Mouse (Mus musculus) forebrain, embryonic 11.5 days (tissue): ENCODE data around the gene Gm5150. TPM values are rescaled to one million over a fixed set of nuclear protein-coding genes. Genes with fewer than 3 reads are reported as not detected.
"Not testable (repeated sequence)": the region's sequence is repeated elsewhere in the genome, so short reads cannot be mapped to it uniquely, and the experiment has no call there.

Experiments
- ATAC-seq: fragments of 200-750 bp; cut with Nextera tagmentation; replicated peaks from 2 replicates; pipeline ENCODE4 v1.8.0; 2017; ENCODE audit warnings: moderate TSS enrichment; ENCODE audit not compliant: low FRiP score
- DNase-seq: peaks from one replicate; pipeline ENCODE4 v3.0.0-alpha.2; 2017; ENCODE audit warnings: low spot score
- H3K27ac ChIP-seq: fragments of 300-500 bp; sonication (generic); 2 replicates; pipeline ENCODE4 v1.5.1; 2014; ENCODE audit warnings: low read depth, low read length
- H3K27me3 ChIP-seq: fragments of 300-500 bp; sonication (generic); 2 replicates; pipeline ENCODE4 v1.6.1; 2014; ENCODE audit warnings: mild to moderate bottlenecking, low read length, mixed read lengths; ENCODE audit not compliant: control insufficient read depth, insufficient read depth
- H3K36me3 ChIP-seq: fragments of 300-500 bp; sonication (generic); 2 replicates; pipeline ENCODE4 v1.6.1; 2014; ENCODE audit warnings: mild to moderate bottlenecking, low read length, moderate library complexity, mixed read lengths; ENCODE audit not compliant: control insufficient read depth, insufficient read depth
- H3K4me1 ChIP-seq: fragments of 300-500 bp; sonication (generic); replicated peaks from 2 replicates; pipeline ENCODE4 v1.6.1; 2014; ENCODE audit warnings: low read length, mixed read lengths; ENCODE audit not compliant: control insufficient read depth, insufficient read depth
- H3K4me2 ChIP-seq: fragments of 300-500 bp; sonication (generic); 2 replicates; pipeline ENCODE4 v1.6.1; 2014; ENCODE audit warnings: low read depth, mild to moderate bottlenecking, low read length, moderate library complexity, mixed read lengths; ENCODE audit not compliant: severe bottlenecking
- H3K4me3 ChIP-seq: fragments of 300-500 bp; sonication (generic); 2 replicates; pipeline ENCODE4 v1.5.1; 2014; ENCODE audit warnings: low read depth, low read length
- H3K9ac ChIP-seq: fragments of 300-500 bp; sonication (generic); 2 replicates; pipeline ENCODE4 v1.6.1; 2014; ENCODE audit warnings: low read length
- H3K9me3 ChIP-seq: fragments of 300-500 bp; sonication (generic); 2 replicates; pipeline ENCODE4 v1.6.1; 2016; ENCODE audit warnings: low read length, mixed read lengths; ENCODE audit not compliant: control insufficient read depth
- WGBS: fragments of 180-500 bp; shearing (Covaris S2); extraction: QIAGEN DNeasy Blood & Tissue Kit; methylation state at CpG from one replicate; pipeline ENCODE4 v1.1.7; 2014; 5-methylcytosine and 5-hydroxymethylcytosine counted together
- polyA plus RNA-seq: library from polyadenylated mRNA; unstranded; fragments of >200 nt; fragmentation: Nextera tagmentation; extraction: Ambion mirVana; gene quantifications from 2 replicates; pipeline ENCODE4 v1.2.1, GENCODE M21; 2014

The Gm5150 gene
- polyA plus RNA-seq = not detected in 2 replicates

GRCm38 (mm10) chr3:16006215-16006614 is at the start of gene Gm5150:
Gene Gm5150 (minus strand): TSS chr3:16006437.
- H3K4me1 ChIP-seq = no peaks in the 10 kb centered on the region
- no peak for DNase-seq
- H3K4me3 ChIP-seq = no peak within 1 kb of the TSS
- no peak for ATAC-seq
- H3K9me3 ChIP-seq = no peaks in the 10 kb centered on the region
- H3K9ac ChIP-seq = no peak within 1 kb of the TSS
- 95% methylated on average over 2 of the region's 2 CpGs for WGBS
- no peaks in the 10 kb centered on the region for H3K36me3 ChIP-seq
- H3K27ac ChIP-seq = no peak within 1 kb of the TSS
- no peak within 1 kb of the TSS for H3K4me2 ChIP-seq
- no peaks in the 10 kb centered on the region for H3K27me3 ChIP-seq

DNA sequence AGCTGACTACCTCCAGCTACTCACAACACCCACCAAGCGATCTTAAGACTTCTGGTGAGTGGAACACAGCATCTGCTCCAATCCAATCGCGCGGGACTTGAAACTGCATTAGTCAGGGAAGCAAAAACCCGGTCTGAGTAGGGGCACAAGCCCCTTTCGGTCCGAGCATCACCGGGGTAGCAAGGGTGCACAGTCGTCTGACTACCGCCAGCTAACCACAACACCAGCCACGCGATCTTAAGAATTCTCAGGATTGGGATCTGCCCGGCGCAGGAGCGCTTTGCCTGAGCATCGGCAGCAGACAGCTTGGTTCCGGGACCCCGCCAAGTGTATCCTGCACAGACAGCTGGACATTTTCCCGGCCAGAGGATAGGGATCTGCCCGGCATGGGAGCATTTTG is 45.5 kb upstream of the Gm5150 start:
- H3K9ac ChIP-seq, H3K4me2 ChIP-seq, H3K36me3 ChIP-seq, DNase-seq, H3K4me3 ChIP-seq, H3K27me3 ChIP-seq, H3K27ac ChIP-seq, ATAC-seq, H3K4me1 ChIP-seq, H3K9me3 ChIP-seq: not testable (repeated sequence)
- 83% methylated on average over 20 of the region's 20 CpGs for WGBS

DNA sequence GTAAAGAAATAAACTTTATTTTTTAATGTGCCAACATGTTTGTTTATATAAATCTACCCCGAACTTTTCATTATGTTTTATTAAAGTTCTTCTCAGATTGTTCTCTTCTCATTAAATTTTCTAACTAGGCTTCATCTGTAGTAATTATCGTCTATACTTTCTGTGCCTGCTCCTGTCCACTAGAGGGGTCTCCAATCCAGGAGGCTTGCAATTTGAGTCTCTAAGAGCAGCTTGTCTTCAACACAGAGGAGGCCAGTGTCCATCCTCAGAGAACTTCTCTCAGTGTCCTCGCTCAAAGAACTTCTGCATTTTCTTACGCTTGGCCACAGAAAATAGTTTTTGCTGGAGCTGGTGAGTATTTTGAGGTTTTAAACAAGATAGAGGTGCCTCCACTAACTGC is 41.1 kb upstream of the Gm5150 start:
- Histone ChIP-seq H3K9me3 (no peaks in the 10 kb centered on the region), H3K4me2 (no peak overlapping the region), H3K9ac (no peak overlapping the region), H3K27me3 (no peaks in the 10 kb centered on the region), H3K36me3 (no peaks in the 10 kb centered on the region), H3K4me1 (no peaks in the 10 kb centered on the region), H3K4me3 (no peak overlapping the region), H3K27ac (no peak overlapping the region)
- no peak for ATAC-seq
- DNase-seq = no peak
- 74% methylated on average over 4 of the region's 4 CpGs for whole genome bisulfite sequencing

DNA sequence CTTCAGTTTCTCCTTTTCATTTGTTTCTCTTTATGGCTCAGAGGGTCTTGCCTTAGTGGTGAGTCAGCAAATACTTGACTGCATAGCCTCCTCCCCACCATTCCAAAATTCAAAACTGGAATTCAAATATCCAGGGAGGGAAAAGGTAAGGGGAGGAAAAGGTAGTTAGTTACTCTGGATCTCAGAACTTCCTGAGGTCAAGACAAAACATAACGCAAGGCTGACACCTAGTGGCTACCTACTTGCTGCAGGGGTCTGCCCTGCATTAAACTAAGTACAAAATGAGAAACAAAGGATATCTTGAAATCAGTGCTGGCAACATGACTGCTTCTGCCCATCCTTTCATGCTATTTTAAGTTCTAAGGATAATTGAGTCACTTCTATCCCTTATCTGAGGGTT is 37.1 kb upstream of the Gm5150 start:
- Histone ChIP-seq H3K9ac (no peak overlapping the region), H3K4me2 (no peak overlapping the region), H3K9me3 (no peaks in the 10 kb centered on the region), H3K27ac (no peak overlapping the region), H3K27me3 (no peaks in the 10 kb centered on the region), H3K36me3 (no peaks in the 10 kb centered on the region), H3K4me3 (no peak overlapping the region), H3K4me1 (no peaks in the 10 kb centered on the region)
- ATAC-seq = peak; percentile 78
- no peak for DNase-seq
- 4% methylated on average over 1 of the region's 1 CpGs for WGBS

- H3K27me3 ChIP-seq, H3K36me3 ChIP-seq, H3K9ac ChIP-seq, H3K27ac ChIP-seq, H3K4me3 ChIP-seq, H3K4me2 ChIP-seq, H3K4me1 ChIP-seq, H3K9me3 ChIP-seq, DNase-seq: not testable (repeated sequence)
- WGBS = 3% methylated on average over 4 of the region's 6 CpGs
- ATAC-seq = peak; percentile 76
These were observed 18.8 kb upstream of the Gm5150 start for GRCm38 (mm10) chr3:16024988-16025387.

- DNase-seq = no peak
- Histone ChIP-seq H3K27me3 (no peaks in the 10 kb centered on the region), H3K9me3 (no peaks in the 10 kb centered on the region), H3K36me3 (no peaks in the 10 kb centered on the region), H3K9ac (no peak overlapping the region), H3K4me3 (no peak overlapping the region), H3K4me2 (no peak overlapping the region), H3K27ac (no peak overlapping the region), H3K4me1 (no peaks in the 10 kb centered on the region)
- ATAC-seq = no peak
- WGBS = 56% methylated on average over 1 of the region's 1 CpGs
These were observed 16.0 kb upstream of the Gm5150 start for GRCm38 (mm10) chr3:16022214-16022613.

DNA sequence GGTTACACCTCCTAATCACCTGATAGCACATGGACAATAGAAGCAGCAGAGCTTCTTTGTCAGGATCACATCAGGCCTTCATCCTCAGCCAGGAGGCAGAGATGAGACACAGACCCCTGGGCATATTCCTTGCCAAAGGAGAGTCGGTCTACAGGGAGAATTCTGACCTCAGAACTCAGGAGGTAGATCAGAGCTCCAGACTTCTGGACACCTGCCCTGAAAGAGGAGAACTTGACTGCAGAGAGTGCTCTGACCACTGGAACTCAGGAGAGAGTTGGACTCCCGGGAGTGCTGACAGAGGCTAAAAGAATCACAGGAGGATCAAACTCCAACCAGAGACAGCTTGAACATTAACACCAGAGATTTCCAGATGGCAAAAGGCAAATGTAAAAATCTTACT is 8.2 kb upstream of the Gm5150 start:
- not testable (repeated sequence) for H3K9me3 ChIP-seq, H3K4me3 ChIP-seq, ATAC-seq, H3K27ac ChIP-seq, DNase-seq, H3K36me3 ChIP-seq, H3K9ac ChIP-seq, H3K4me1 ChIP-seq, H3K4me2 ChIP-seq, H3K27me3 ChIP-seq
- WGBS = 76% methylated on average over 2 of the region's 2 CpGs

DNA sequence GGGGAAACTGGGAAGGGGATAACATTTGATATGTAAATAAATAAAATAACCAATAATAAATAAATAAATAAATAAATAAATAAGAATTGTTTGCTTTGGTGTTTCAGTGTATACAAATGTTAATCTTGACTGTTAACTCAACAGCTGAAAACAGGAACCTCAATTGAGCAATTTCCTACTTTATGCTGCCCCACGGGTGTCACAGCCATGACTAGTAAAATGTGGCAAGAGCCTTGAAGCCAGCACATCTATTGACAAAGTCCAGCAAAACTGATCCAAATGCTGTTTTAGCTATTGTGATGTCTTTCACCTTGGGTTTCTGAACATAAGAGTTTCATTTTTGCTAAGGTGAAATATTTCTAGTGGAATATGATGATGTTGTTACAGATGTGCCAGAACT is 1.6 kb upstream of the Gm5150 start:
- DNase-seq = no peak
- H3K4me1 ChIP-seq = no peaks in the 10 kb centered on the region
- 82% methylated on average over 1 of the region's 1 CpGs for WGBS
- no peak overlapping the region for H3K4me2 ChIP-seq
- H3K27ac ChIP-seq = no peak overlapping the region
- ATAC-seq = no peak
- H3K36me3 ChIP-seq = no peaks in the 10 kb centered on the region
- H3K9me3 ChIP-seq = no peaks in the 10 kb centered on the region
- H3K9ac ChIP-seq = no peak overlapping the region
- no peak overlapping the region for H3K4me3 ChIP-seq
- no peaks in the 10 kb centered on the region for H3K27me3 ChIP-seq

GRCm38 (mm10) chr3:16003890-16004633 is 2.2 kb downstream of the Gm5150 start:
- H3K9ac ChIP-seq = no peak overlapping the region
- no peaks in the 10 kb centered on the region for H3K36me3 ChIP-seq
- no peak for DNase-seq
- no peaks in the 10 kb centered on the region for H3K27me3 ChIP-seq
- WGBS = 72% methylated on average over 3 of the region's 3 CpGs
- ATAC-seq = no peak
- no peak overlapping the region for H3K4me3 ChIP-seq
- H3K4me1 ChIP-seq = no peaks in the 10 kb centered on the region
- H3K27ac ChIP-seq = no peak overlapping the region
- no peaks in the 10 kb centered on the region for H3K9me3 ChIP-seq
- H3K4me2 ChIP-seq = no peak overlapping the region
